Mouse (Mus musculus): ENCODE measurements around the gene Nkx3-2.

Gene Nkx3-2

GRCm38 (mm10) chr5:41762947-41763730 lies 1.2 kb downstream of the Nkx3-2 start:
- in situ Hi-C loops (cut with MboI, MseI) = loop anchor here (5.0 to 25.0 kb wide), 2 partner anchors 711 to 1801 kb away; no protein-coding TSS in a partner anchor

- in situ Hi-C loops (cut with MboI, MseI) = loop anchor here (5.0 to 25.0 kb wide), 2 partner anchors 710 to 1800 kb away; no protein-coding TSS in a partner anchor
Measured at GRCm38 (mm10) chr5:41762141-41762946, 2.0 kb downstream of the Nkx3-2 start.

GRCm38 (mm10) chr5:41761509-41762140 lies 2.7 kb downstream of the Nkx3-2 start:
- in situ Hi-C loops (cut with MboI, MseI) = loop anchor here (5.0 to 25.0 kb wide), 2 partner anchors 709 to 1799 kb away; no protein-coding TSS in a partner anchor

GRCm38 (mm10) chr5:41760831-41761508 lies 3.3 kb downstream of the Nkx3-2 start:
- in situ Hi-C loops (cut with MboI, MseI) = loop anchor here (5.0 to 25.0 kb wide), 2 partner anchors 709 to 1799 kb away; no protein-coding TSS in a partner anchor

- in situ Hi-C loops (cut with MboI, MseI) = loop anchor here (5.0 to 25.0 kb wide), 2 partner anchors 708 to 1798 kb away; no protein-coding TSS in a partner anchor
Measured at GRCm38 (mm10) chr5:41760071-41760470, 4.2 kb downstream of the Nkx3-2 start.

GRCm38 (mm10) chr5:41758671-41759639 lies 5.3 kb downstream of the Nkx3-2 start:
- in situ Hi-C loops (cut with MboI, MseI) = loop anchor here (25.0 kb wide), 1 partner anchor 1797 kb away; no protein-coding TSS in a partner anchor

GRCm38 (mm10) chr5:41757338-41757737 lies 7.0 kb downstream of the Nkx3-2 start:
- in situ Hi-C loops (cut with MboI, MseI) = loop anchor here (25.0 kb wide), 1 partner anchor 1795 kb away; no protein-coding TSS in a partner anchor

GRCm38 (mm10) chr5:41756396-41756795 lies 7.9 kb downstream of the Nkx3-2 start:
- in situ Hi-C loops (cut with MboI, MseI) = loop anchor here (25.0 kb wide), 1 partner anchor 1794 kb away; no protein-coding TSS in a partner anchor

- in situ Hi-C loops (cut with MboI, MseI) = loop anchor here (25.0 kb wide), 1 partner anchor 1793 kb away; no protein-coding TSS in a partner anchor
Measured at GRCm38 (mm10) chr5:41755373-41755960, 8.8 kb downstream of the Nkx3-2 start.

- in situ Hi-C loops (cut with MboI, MseI) = loop anchor here (5.0 to 25.0 kb wide), 2 partner anchors 48 to 1793 kb away; partner anchors contain the start of gene Rab28
Measured at GRCm38 (mm10) chr5:41754836-41755235, 9.5 kb downstream of the Nkx3-2 start.

- in situ Hi-C loops (cut with MboI, MseI) = loop anchor here (5.0 to 25.0 kb wide), 2 partner anchors 47 to 1792 kb away; partner anchors contain the start of gene Rab28
Measured at GRCm38 (mm10) chr5:41754226-41754775, 10.0 kb downstream of the Nkx3-2 start.

- in situ Hi-C loops (cut with MboI, MseI) = loop anchor here (5.0 to 25.0 kb wide), 2 partner anchors 45 to 1790 kb away; partner anchors contain the start of gene Rab28
Measured at GRCm38 (mm10) chr5:41752721-41753120, 11.6 kb downstream of the Nkx3-2 start.

- in situ Hi-C loops (cut with MboI, MseI) = no loop called here
Measured at GRCm38 (mm10) chr5:41744898-41745780, 19.2 kb downstream of the Nkx3-2 start.

GRCm38 (mm10) chr5:41744234-41744633 lies 20.1 kb downstream of the Nkx3-2 start:
- in situ Hi-C loops (cut with MboI, MseI) = no loop called here

- in situ Hi-C loops (cut with MboI, MseI) = no loop called here
Measured at GRCm38 (mm10) chr5:41738817-41739216, 25.5 kb downstream of the Nkx3-2 start.

- in situ Hi-C loops (cut with MboI, MseI) = no loop called here
Measured at GRCm38 (mm10) chr5:41737039-41737438, 27.3 kb downstream of the Nkx3-2 start.

GRCm38 (mm10) chr5:41727017-41727416 lies 37.3 kb downstream of the Nkx3-2 start:
- in situ Hi-C loops (cut with MboI, MseI) = no loop called here

- in situ Hi-C loops (cut with MboI, MseI) = no loop called here
Measured at GRCm38 (mm10) chr5:41725573-41725972, 38.7 kb downstream of the Nkx3-2 start.
